Mouse (Mus musculus) liver, embryonic 15.5 days (tissue): ENCODE measurements around the gene Cir1. TPM values are rescaled to one million over a fixed set of nuclear protein-coding genes. Genes with fewer than 3 reads are reported as not detected.

Experiments
- ATAC-seq: fragments of 200-750 bp; cut with Nextera tagmentation; 2 replicates; pipeline ENCODE4 v1.8.0; 2017; ENCODE audit warnings: moderate number of reproducible peaks, mild to moderate bottlenecking, moderate library complexity; ENCODE audit not compliant: insufficient read depth
- H3K27ac ChIP-seq: fragments of 300-500 bp; sonication (generic); replicated peaks from 2 replicates; pipeline ENCODE4 v1.5.1; 2015; ENCODE audit warnings: mild to moderate bottlenecking, inconsistent platforms
- H3K27me3 ChIP-seq: fragments of 300-500 bp; sonication (generic); 2 replicates; pipeline ENCODE4 v1.6.1; 2015; ENCODE audit warnings: mild to moderate bottlenecking, inconsistent platforms
- H3K36me3 ChIP-seq: fragments of 300-500 bp; sonication (generic); replicated peaks from 2 replicates; pipeline ENCODE4 v1.6.1; 2015; ENCODE audit warnings: moderate library complexity, mild to moderate bottlenecking, inconsistent platforms
- H3K4me1 ChIP-seq: fragments of 300-500 bp; sonication (generic); replicated peaks from 2 replicates; pipeline ENCODE4 v1.6.1; 2015; ENCODE audit warnings: inconsistent platforms
- H3K4me2 ChIP-seq: fragments of 300-500 bp; sonication (generic); 2 replicates; pipeline ENCODE4 v1.6.1; 2015; ENCODE audit warnings: moderate library complexity, mild to moderate bottlenecking, inconsistent platforms
- H3K4me3 ChIP-seq: fragments of 300-500 bp; sonication (generic); replicated peaks from 2 replicates; pipeline ENCODE4 v1.5.1; 2015; ENCODE audit warnings: mild to moderate bottlenecking, inconsistent platforms
- H3K9ac ChIP-seq: fragments of 300-500 bp; sonication (generic); 2 replicates; pipeline ENCODE4 v1.6.1; 2015; ENCODE audit warnings: moderate library complexity, mild to moderate bottlenecking, inconsistent platforms
- H3K9me3 ChIP-seq: fragments of 300-500 bp; sonication (generic); replicated peaks from 2 replicates; pipeline ENCODE4 v1.6.1; 2016; ENCODE audit warnings: inconsistent platforms
- WGBS: fragments of 180-500 bp; shearing (Covaris S2); methylation state at CpG from one replicate; pipeline ENCODE4 v1.1.7; 2015; ENCODE audit warnings: mixed read lengths; ENCODE audit not compliant: insufficient replicate concordance; 5-methylcytosine and 5-hydroxymethylcytosine counted together
- polyA plus RNA-seq: library from polyadenylated mRNA; unstranded; fragments of >200 nt; fragmentation: Nextera tagmentation; extraction: Ambion mirVana; gene quantifications from 2 replicates; pipeline ENCODE4 v1.2.1, GENCODE M21; 2015

Gene Cir1
- polyA plus RNA-seq, 1 experiment from 2014 or later, result 17.4 TPM

GRCm38 (mm10) chr2:73278869-73279268, 33.6 kb downstream of the Cir1 start:
- Histone ChIP-seq H3K27ac (no peak overlapping the region), H3K27me3 (peaks cover 84% of the 10 kb centered on the region), H3K9me3 (no peaks in the 10 kb centered on the region), H3K36me3 (no peaks in the 10 kb centered on the region), H3K4me3 (0 out of 2 replicates have a peak overlapping the region, but pooled peaks have one; percentile 5), H3K4me2 (peak overlapping the region; percentile 41), H3K4me1 (peaks cover 47% of the 10 kb centered on the region), H3K9ac (no peak overlapping the region)
- ATAC-seq, result peak; percentile 22; the same call in 1 of the 2 replicates
- 2% methylated on average over 17 of the region's 17 CpGs for WGBS

GRCm38 (mm10) chr2:73278131-73278854, 34.2 kb downstream of the Cir1 start:
- Histone ChIP-seq H3K4me1 (peaks cover 52% of the 10 kb centered on the region), H3K27ac (no peak overlapping the region), H3K9me3 (no peaks in the 10 kb centered on the region), H3K9ac (no peak overlapping the region), H3K36me3 (no peaks in the 10 kb centered on the region), H3K27me3 (peaks cover 90% of the 10 kb centered on the region), H3K4me3 (no peak overlapping the region), H3K4me2 (peak overlapping the region; percentile 41)
- 2% methylated on average over 20 of the region's 20 CpGs for WGBS
- no peak for ATAC-seq

- H3K27me3 ChIP-seq, result peaks cover 95% of the 10 kb centered on the region
- no peak overlapping the region for H3K4me3 ChIP-seq
- no peaks in the 10 kb centered on the region for H3K36me3 ChIP-seq
- H3K27ac ChIP-seq, result no peak overlapping the region
- ATAC-seq, result no peak
- H3K9me3 ChIP-seq, result no peaks in the 10 kb centered on the region
- 3% methylated on average over 18 of the region's 18 CpGs for WGBS
- no peak overlapping the region for H3K9ac ChIP-seq
- no peak overlapping the region for H3K4me2 ChIP-seq
- peaks cover 58% of the 10 kb centered on the region for H3K4me1 ChIP-seq
These were observed 34.8 kb downstream of the Cir1 start for GRCm38 (mm10) chr2:73277709-73278075.

- no peaks in the 10 kb centered on the region for H3K36me3 ChIP-seq
These were observed 35.3 kb downstream of the Cir1 start for GRCm38 (mm10) chr2:73277021-73277708.

GRCm38 (mm10) chr2:73276141-73276571, 36.3 kb downstream of the Cir1 start:
- ATAC-seq, result no peak
- no peak overlapping the region for H3K9ac ChIP-seq

More at GRCm38 (mm10) chr2:73277021-73277708, 35.3 kb downstream of the Cir1 start:
- Histone ChIP-seq H3K4me3 (no peak overlapping the region), H3K27ac (no peak overlapping the region), H3K27me3 (peaks cover 96% of the 10 kb centered on the region), H3K9ac (no peak overlapping the region), H3K9me3 (no peaks in the 10 kb centered on the region), H3K4me2 (peak overlapping the region; percentile 9; the same call in 1 of the 2 replicates), H3K4me1 (peaks cover 63% of the 10 kb centered on the region)
- WGBS, result under 1% methylated on average over 38 of the region's 38 CpGs
- no peak for ATAC-seq

GRCm38 (mm10) chr2:73275261-73276040, 37.0 kb downstream of the Cir1 start:
- Histone ChIP-seq H3K4me2 (no peak overlapping the region), H3K4me1 (peaks cover 67% of the 10 kb centered on the region)
- WGBS, result 9% methylated on average over 8 of the region's 8 CpGs

More at GRCm38 (mm10) chr2:73276141-73276571, 36.3 kb downstream of the Cir1 start:
- Histone ChIP-seq H3K4me2 (no peak overlapping the region), H3K4me3 (no peak overlapping the region), H3K9me3 (no peaks in the 10 kb centered on the region), H3K4me1 (peaks cover 68% of the 10 kb centered on the region), H3K27me3 (peaks cover 96% of the 10 kb centered on the region), H3K27ac (no peak overlapping the region), H3K36me3 (no peaks in the 10 kb centered on the region)
- 2% methylated on average over 6 of the region's 6 CpGs for WGBS

GRCm38 (mm10) chr2:73274119-73274920, 38.2 kb downstream of the Cir1 start:
- Histone ChIP-seq H3K9me3 (no peaks in the 10 kb centered on the region), H3K4me3 (peak overlapping the region; percentile 42), H3K27ac (no peak overlapping the region), H3K4me2 (peak overlapping the region; percentile 66), H3K4me1 (peaks cover 65% of the 10 kb centered on the region), H3K36me3 (no peaks in the 10 kb centered on the region), H3K9ac (no peak overlapping the region), H3K27me3 (peaks cover 96% of the 10 kb centered on the region)
- under 1% methylated on average over 88 of the region's 88 CpGs for WGBS
- no peak for ATAC-seq

More at GRCm38 (mm10) chr2:73275261-73276040, 37.0 kb downstream of the Cir1 start:
- no peak for ATAC-seq
- Histone ChIP-seq H3K27ac (no peak overlapping the region), H3K9ac (no peak overlapping the region), H3K4me3 (no peak overlapping the region), H3K27me3 (peaks cover 96% of the 10 kb centered on the region), H3K36me3 (no peaks in the 10 kb centered on the region), H3K9me3 (no peaks in the 10 kb centered on the region)

GRCm38 (mm10) chr2:73273249-73274118, 39.0 kb downstream of the Cir1 start:
- no peak overlapping the region for H3K9ac ChIP-seq
- under 1% methylated on average over 110 of the region's 110 CpGs for WGBS
- ATAC-seq, result no peak
- H3K4me2 ChIP-seq, result peak overlapping the region; percentile 66
- peak overlapping the region; percentile 42 for H3K4me3 ChIP-seq
- peaks cover 96% of the 10 kb centered on the region for H3K27me3 ChIP-seq
- no peaks in the 10 kb centered on the region for H3K9me3 ChIP-seq
- H3K4me1 ChIP-seq, result peaks cover 57% of the 10 kb centered on the region
- H3K27ac ChIP-seq, result no peak overlapping the region
- H3K36me3 ChIP-seq, result no peaks in the 10 kb centered on the region

- Histone ChIP-seq H3K27me3 (peaks cover 96% of the 10 kb centered on the region), H3K9me3 (no peaks in the 10 kb centered on the region), H3K4me1 (peaks cover 54% of the 10 kb centered on the region), H3K9ac (no peak overlapping the region), H3K4me2 (peak overlapping the region; percentile 66), H3K4me3 (peak overlapping the region; percentile 42), H3K36me3 (no peaks in the 10 kb centered on the region), H3K27ac (no peak overlapping the region)
- WGBS, result 2% methylated on average over 55 of the region's 55 CpGs
- no peak for ATAC-seq
These were observed 39.9 kb downstream of the Cir1 start for GRCm38 (mm10) chr2:73272351-73273248.
